ENCODE assay signal across 19 mouse cellular contexts in the genomic region with DNA sequence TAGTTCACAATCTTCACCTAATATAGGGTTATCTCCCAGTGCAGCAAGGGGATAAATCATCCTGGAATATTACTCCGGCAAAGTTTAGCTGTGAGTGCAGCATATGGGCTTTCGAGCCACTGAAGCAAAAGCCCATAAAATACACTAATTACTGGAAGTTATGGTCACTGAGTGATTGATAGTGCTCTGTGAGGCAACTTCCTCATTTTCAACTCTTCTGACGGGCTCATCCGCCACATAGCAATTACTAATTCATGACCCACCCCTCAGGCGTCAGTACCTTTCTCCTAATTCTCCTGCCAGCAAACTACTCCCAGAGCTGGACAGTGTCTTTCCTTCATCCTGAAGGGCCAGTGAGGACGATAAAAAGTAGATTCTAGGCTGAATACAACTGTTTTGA.
DNase-seq lines count a peak whose midpoint lies in the region; ATAC-seq lines count a peak whose summit lies in the region.
"Had no signal": no experiment of that assay in that cellular context is flagged by ENCODE, and none has a peak within 500 bp of the region (broad histone marks: within the 10 kb centered on the region; RNA-seq: fewer than 3 reads in every experiment).

No protein-coding gene starts in this region.

- peak overlapping the region; percentile 73 for H3K27ac ChIP-seq in neural tube, embryonic 13.5 days (replicated peaks)
- no peak overlapping the region for H3K27ac ChIP-seq in forebrain, embryonic 12.5 days
- H3K27ac ChIP-seq: embryonic facial prominence, embryonic 12.5 days; left cerebral cortex, adult 2 months; limb, embryonic 13.5 days; liver, embryonic 15.5 days; neural tube, embryonic 12.5 days had no signal

- H3K4me1 ChIP-seq in neural tube, embryonic 13.5 days (replicated peaks), result peaks cover 50% of the 10 kb centered on the region
- H3K4me1 ChIP-seq in forebrain, embryonic 12.5 days, result peaks cover 11% of the 10 kb centered on the region
- H3K4me1 ChIP-seq: embryonic facial prominence, embryonic 12.5 days; heart, embryonic 12.5 days; liver, embryonic 15.5 days had no signal

- H3K9me3 ChIP-seq in neural tube, embryonic 13.5 days, result no peaks in the 10 kb centered on the region
- no peaks in the 10 kb centered on the region for H3K9me3 ChIP-seq in forebrain, embryonic 12.5 days
- H3K9me3 ChIP-seq: embryonic facial prominence, embryonic 12.5 days; heart, embryonic 12.5 days; limb, embryonic 13.5 days; liver, embryonic 15.5 days; neural tube, embryonic 12.5 days had no signal

- H3K4me3 ChIP-seq in neural tube, embryonic 13.5 days, result no peak overlapping the region
- H3K4me3 ChIP-seq in forebrain, embryonic 12.5 days (replicated peaks), result no peak overlapping the region
- H3K4me3 ChIP-seq: embryonic facial prominence, embryonic 12.5 days; heart, embryonic 12.5 days; left cerebral cortex, adult 2 months; limb, embryonic 13.5 days; liver, embryonic 15.5 days; neural tube, embryonic 12.5 days had no signal

- H3K4me2 ChIP-seq in neural tube, embryonic 13.5 days, result no peak overlapping the region
- no peak overlapping the region for H3K4me2 ChIP-seq in forebrain, embryonic 12.5 days
- H3K4me2 ChIP-seq: embryonic facial prominence, embryonic 12.5 days; heart, embryonic 12.5 days; liver, embryonic 15.5 days had no signal

- no peaks in the 10 kb centered on the region; the same call in 1 of the 2 replicates for H3K27me3 ChIP-seq in neural tube, embryonic 13.5 days
- H3K27me3 ChIP-seq in forebrain, embryonic 12.5 days, result peaks cover 18% of the 10 kb centered on the region
- H3K27me3 ChIP-seq: embryonic facial prominence, embryonic 12.5 days; heart, embryonic 12.5 days; limb, embryonic 13.5 days; liver, embryonic 15.5 days; neural tube, embryonic 12.5 days had no signal

- H3K36me3 ChIP-seq in neural tube, embryonic 13.5 days, result peaks cover 7% of the 10 kb centered on the region; the same call in 1 of the 2 replicates
- H3K36me3 ChIP-seq in forebrain, embryonic 12.5 days (replicated peaks), result peaks cover 6% of the 10 kb centered on the region; the same call in 1 of the 2 replicates
- H3K36me3 ChIP-seq: liver, embryonic 15.5 days had no signal

- 15% methylated on average over 6 of the region's 6 CpGs for WGBS in neural tube, embryonic 13.5 days
- WGBS in forebrain, embryonic 12.5 days, result 68% methylated on average over 6 of the region's 6 CpGs

- no peak overlapping the region for H3K9ac ChIP-seq in neural tube, embryonic 13.5 days
- H3K9ac ChIP-seq in forebrain, embryonic 12.5 days, result no peak overlapping the region
- H3K9ac ChIP-seq: embryonic facial prominence, embryonic 12.5 days; heart, embryonic 12.5 days; limb, embryonic 13.5 days; liver, embryonic 15.5 days; neural tube, embryonic 12.5 days had no signal

- peak; percentile 55 for DNase-seq in heart, adult 11 months
- no peak for DNase-seq in heart, postnatal 10 days
- DNase-seq in neural tube, embryonic 10.5 days (ENCODE audit: extremely low spot score, low spot score), result no peak
- DNase-seq in MN1 (ENCODE audit: low spot score), result no peak
- no peak for DNase-seq in urinary bladder, postnatal 10 days (ENCODE audit: low spot score)
- DNase-seq: adrenal gland, postnatal 25 days; gastrocnemius, postnatal 25 days; heart, postnatal 4 days; lung, postnatal 14 days; thymus, postnatal 14 days had no signal

- intact Hi-C loops in heart, postnatal 10 days (cut with DNase I), result no loop called here

- no peak for ATAC-seq in neural tube, embryonic 13.5 days (ENCODE audit: low read depth)
- ATAC-seq in granulocyte monocyte progenitor cell, adult 5-6 weeks (replicated peaks; ENCODE audit: poor library complexity, severe bottlenecking), result peak; percentile 72
- ATAC-seq in forebrain, embryonic 12.5 days (ENCODE audit: low FRiP score), result no peak
